Mouse (Mus musculus): Measurements from ENCODE around the gene Iqcd. TPM values are rescaled to one million over a fixed set of nuclear protein-coding genes. Genes with fewer than 3 reads are reported as not detected.

The Iqcd gene
- 2.4 and 2.6 TPM in 2 replicates for polyA plus RNA-seq (2015; fragmentation: Nextera tagmentation; extraction: Ambion mirVana)

DNA sequence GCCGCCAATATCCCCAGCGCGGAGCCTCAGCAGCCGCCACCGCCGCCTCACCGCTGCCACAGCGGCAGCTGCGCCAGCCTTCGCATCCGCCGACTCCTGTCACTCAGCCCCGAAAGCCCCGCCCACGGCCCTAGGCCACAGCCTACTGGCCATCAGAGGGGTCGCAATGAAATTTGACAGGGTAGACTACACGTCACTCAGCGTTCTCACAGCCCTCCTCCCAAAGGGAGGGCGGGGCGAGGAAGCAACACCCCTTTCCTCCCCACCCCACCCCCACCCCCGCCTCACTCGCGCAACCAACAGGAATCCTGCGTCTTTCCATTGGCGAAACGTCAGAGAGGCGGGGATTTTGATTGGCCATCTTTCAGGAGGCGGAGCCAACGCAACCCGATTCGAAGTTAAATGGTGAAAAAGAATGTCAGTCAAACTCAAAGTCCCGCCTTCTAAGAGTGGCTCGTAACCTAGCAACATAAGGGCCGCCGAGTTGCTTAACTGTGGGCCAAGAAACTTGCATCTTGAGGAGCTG is at the start of gene Iqcd, which contains the start of gene Tpcn1:
Gene Iqcd (plus strand): TSS at position 448 of the 526 bp plus-strand sequence.
Gene Tpcn1 (minus strand): TSS at position 105 of the 526 bp plus-strand sequence.
- Histone ChIP-seq H3K4me1 (replicated peaks) (peaks cover 41% of the 10 kb centered on the region), H3K36me3 (peaks cover 14% of the 10 kb centered on the region), H3K4me2 (peak within 1 kb of the TSS; percentile 82), H3K27ac (peak within 1 kb of the TSS; percentile 78), H3K4me3 (peak within 1 kb of the TSS; percentile 77), H3K27me3 (no peaks in the 10 kb centered on the region), H3K9ac (peak within 1 kb of the TSS; percentile 91), H3K9me3 (no peaks in the 10 kb centered on the region)
- peak; percentile 99 for ATAC-seq (ENCODE audit: low FRiP score)
- WGBS = under 1% methylated on average over 35 of the region's 35 CpGs

DNA sequence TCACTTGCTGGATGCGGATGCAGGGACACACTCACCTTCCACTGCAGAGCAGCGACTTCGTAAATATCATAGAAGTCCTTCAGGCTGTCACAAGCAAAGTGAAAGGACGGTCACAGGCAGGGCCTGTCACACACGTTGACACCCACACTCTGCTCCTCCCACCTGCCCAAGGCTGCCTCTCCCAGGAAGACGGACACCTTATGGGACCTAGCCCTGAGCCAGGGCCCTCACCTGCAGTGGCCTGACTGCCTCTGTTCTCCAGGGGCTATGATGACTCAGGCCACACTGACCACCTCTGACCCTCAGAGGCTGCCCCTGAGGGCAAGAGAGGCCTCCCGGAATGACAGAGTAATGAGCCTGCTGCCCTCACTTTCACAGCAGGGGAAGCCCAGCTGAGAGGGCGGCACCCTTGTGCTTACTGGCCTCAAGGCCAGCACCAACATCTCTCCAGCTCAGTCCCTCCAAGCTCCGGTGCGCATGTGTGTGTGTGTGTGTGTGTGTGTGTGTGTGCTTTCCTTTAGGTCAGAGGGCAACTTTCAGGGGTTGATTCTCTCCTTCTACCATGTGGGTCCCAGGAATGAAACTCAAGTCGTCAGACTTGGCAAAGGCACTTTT is 40.5 kb upstream of the Iqcd start:
- H3K4me1 ChIP-seq (replicated peaks) = no peaks in the 10 kb centered on the region
- peaks cover 61% of the 10 kb centered on the region for H3K36me3 ChIP-seq

DNA sequence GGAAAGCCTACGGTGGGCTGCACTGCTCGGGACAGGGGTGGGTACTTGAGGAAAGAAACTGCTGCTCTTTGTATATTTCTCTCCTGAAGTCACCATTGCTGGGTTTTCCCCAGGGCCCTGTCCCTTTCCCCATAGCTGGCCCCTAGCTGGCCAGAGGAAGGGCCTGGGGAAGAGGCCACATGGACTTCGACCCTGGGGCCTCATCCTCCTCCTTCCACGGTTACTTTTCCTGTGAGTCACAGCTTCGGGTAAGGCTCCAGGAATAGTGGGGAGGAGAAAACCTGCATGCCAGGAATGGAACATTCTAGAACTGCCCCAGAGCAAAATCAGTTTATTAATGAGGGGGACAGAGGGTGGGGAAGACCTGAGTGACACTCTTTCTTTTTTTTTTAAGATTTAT is 38.7 kb upstream of the Iqcd start:
- 0 out of 2 replicates have a peak, but pooled peaks have one; percentile 5 for ATAC-seq (ENCODE audit: low FRiP score)

More for the DNA sequence above, 40.5 kb upstream of the Iqcd start:
- Histone ChIP-seq H3K4me3 (no peak overlapping the region), H3K4me2 (no peak overlapping the region), H3K27me3 (no peaks in the 10 kb centered on the region), H3K27ac (no peak overlapping the region), H3K9me3 (no peaks in the 10 kb centered on the region), H3K9ac (no peak overlapping the region)
- 74% methylated on average over 11 of the region's 11 CpGs for WGBS
- no peak for ATAC-seq (ENCODE audit: low FRiP score)

DNA sequence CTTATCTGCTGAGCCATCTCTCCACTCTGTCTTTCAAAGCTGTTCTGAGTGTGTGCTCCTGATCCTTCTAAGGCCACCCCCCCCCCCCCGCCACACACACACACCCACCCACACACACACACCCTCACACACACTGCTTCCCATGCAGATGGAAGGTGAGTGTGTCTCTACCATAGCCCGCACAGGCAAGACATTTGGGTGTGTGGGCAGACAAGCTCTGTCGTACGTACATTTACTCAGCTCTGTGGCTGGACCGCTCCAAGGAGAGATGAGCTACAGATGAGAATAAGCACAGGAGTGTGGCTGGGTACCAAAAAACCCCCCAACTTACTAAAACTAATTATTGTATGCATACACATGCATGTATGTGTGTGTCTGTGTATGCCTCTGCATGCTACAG is 38.1 kb upstream of the Iqcd start:
- no peaks in the 10 kb centered on the region for H3K4me1 ChIP-seq (replicated peaks)
- peaks cover 69% of the 10 kb centered on the region for H3K36me3 ChIP-seq
- H3K4me3 ChIP-seq = no peak overlapping the region
- H3K9ac ChIP-seq = no peak overlapping the region
- H3K4me2 ChIP-seq = no peak overlapping the region
- H3K9me3 ChIP-seq = no peaks in the 10 kb centered on the region
- H3K27me3 ChIP-seq = no peaks in the 10 kb centered on the region
- ATAC-seq (ENCODE audit: low FRiP score) = no peak
- H3K27ac ChIP-seq = no peak overlapping the region
- WGBS = 96% methylated on average over 5 of the region's 5 CpGs

More for the DNA sequence above, 38.7 kb upstream of the Iqcd start:
- no peak overlapping the region for H3K9ac ChIP-seq
- 90% methylated on average over 5 of the region's 5 CpGs for WGBS
- no peaks in the 10 kb centered on the region for H3K9me3 ChIP-seq
- H3K27me3 ChIP-seq = no peaks in the 10 kb centered on the region
- no peak overlapping the region for H3K27ac ChIP-seq
- no peak overlapping the region for H3K4me3 ChIP-seq
- peaks cover 65% of the 10 kb centered on the region for H3K36me3 ChIP-seq
- no peaks in the 10 kb centered on the region for H3K4me1 ChIP-seq (replicated peaks)
- H3K4me2 ChIP-seq = no peak overlapping the region

DNA sequence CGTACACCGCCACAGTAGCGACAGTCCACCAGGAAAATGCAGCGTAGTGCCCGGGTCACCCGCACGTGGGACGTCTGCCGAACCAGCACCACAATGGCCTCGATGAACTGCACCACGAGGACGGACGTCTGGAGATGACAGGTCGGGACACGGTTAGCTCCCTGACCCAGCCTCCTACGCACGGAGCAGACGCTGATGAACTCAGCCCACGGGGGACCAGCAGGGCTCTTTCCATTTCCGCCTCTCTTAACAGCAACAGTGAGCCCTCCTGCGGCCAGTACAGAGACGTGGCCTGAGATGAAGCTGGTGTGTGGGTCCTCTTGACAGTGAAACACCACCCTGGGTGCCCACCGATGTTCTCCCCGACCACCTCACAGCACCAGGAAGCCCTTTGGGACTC is 32.9 kb upstream of the Iqcd start:
- Histone ChIP-seq H3K9me3 (no peaks in the 10 kb centered on the region), H3K9ac (no peak overlapping the region), H3K36me3 (peaks cover 53% of the 10 kb centered on the region), H3K4me1 (replicated peaks) (peaks cover 24% of the 10 kb centered on the region), H3K4me2 (no peak overlapping the region), H3K27ac (no peak overlapping the region), H3K27me3 (no peaks in the 10 kb centered on the region), H3K4me3 (no peak overlapping the region)
- ATAC-seq (ENCODE audit: low FRiP score) = no peak
- 83% methylated on average over 24 of the region's 24 CpGs for WGBS

DNA sequence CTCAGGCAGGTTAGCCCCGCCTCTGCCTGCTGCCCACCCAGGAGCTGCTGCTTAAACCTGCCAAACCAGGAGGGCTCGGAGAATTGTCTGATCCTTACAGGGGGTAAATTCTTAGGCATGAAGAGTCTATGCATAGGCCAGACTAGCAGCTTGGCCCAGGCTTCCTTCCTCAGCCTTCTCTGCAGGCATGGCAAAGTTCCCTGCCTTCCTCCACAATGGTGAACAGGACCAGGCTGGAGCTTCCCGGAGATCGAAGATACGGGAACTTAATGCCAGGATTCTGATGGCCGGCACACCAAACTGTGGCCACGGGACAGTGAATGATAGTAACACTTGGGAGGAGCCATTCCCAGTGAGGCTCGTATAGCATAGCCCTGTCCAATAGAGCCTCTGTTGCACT is 30.8 kb upstream of the Iqcd start:
- 75% methylated on average over 8 of the region's 8 CpGs for WGBS
- no peak overlapping the region for H3K9ac ChIP-seq
- no peak overlapping the region for H3K27ac ChIP-seq

DNA sequence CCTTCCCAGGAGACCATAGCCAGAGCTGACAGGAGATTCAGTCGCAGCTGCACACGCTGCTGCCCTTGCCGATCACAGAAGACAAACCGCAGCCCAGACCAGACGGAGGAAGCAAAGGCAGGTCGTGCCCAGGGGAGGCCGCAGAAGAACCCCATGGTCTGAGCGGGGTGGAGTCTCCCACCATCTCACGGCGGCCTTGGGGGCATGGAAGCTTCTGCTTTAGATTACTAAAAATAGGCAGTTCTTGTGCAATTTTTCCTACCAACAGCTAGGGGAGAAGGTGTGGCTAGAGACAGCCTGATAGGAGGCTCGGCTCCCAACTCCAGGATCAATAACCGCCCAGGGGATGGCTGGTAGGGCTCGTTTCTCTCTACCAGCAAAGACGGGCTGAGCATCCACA is 30.1 kb upstream of the Iqcd start:
- Histone ChIP-seq H3K4me2 (no peak overlapping the region), H3K27me3 (no peaks in the 10 kb centered on the region), H3K9ac (peak overlapping the region; percentile 46; the same call in 1 of the 2 replicates), H3K9me3 (no peaks in the 10 kb centered on the region), H3K27ac (no peak overlapping the region), H3K36me3 (peaks cover 25% of the 10 kb centered on the region), H3K4me3 (no peak overlapping the region), H3K4me1 (replicated peaks) (peaks cover 44% of the 10 kb centered on the region)
- WGBS = 66% methylated on average over 14 of the region's 14 CpGs
- ATAC-seq (ENCODE audit: low FRiP score) = no peak

More for the DNA sequence above, 30.8 kb upstream of the Iqcd start:
- ATAC-seq (ENCODE audit: low FRiP score) = no peak
- Histone ChIP-seq H3K4me3 (no peak overlapping the region), H3K9me3 (no peaks in the 10 kb centered on the region), H3K36me3 (peaks cover 32% of the 10 kb centered on the region), H3K4me1 (replicated peaks) (peaks cover 37% of the 10 kb centered on the region), H3K4me2 (no peak overlapping the region), H3K27me3 (no peaks in the 10 kb centered on the region)

DNA sequence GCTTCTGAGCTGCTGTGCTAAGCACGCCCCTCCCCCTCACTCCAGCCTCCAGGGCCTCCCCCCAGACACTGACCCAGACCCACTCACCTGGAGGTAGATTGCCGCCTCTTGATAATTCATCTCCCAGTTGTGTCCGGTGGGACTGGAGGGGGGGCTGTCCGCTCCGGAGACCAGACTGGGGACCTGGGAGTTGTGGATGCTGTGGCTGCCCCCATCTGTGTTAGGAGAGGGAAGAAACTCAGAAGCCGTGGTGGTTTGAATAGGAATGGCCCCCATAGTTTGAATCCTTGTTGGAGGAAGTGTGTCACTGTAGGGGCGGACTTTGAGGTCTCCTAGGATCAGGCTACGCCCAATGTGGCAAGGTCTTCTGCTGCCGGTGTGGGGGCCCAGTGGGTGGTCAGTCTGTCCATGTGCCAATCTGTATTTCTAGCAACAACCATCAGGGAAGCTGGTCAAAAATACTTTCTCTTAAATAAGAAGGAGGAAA is 28.6 kb upstream of the Iqcd start:
- peak overlapping the region; percentile 10; the same call in 1 of the 2 replicates for H3K4me2 ChIP-seq
- H3K4me3 ChIP-seq = no peak overlapping the region
- peak overlapping the region; percentile 44; the same call in 1 of the 2 replicates for H3K27ac ChIP-seq
- no peaks in the 10 kb centered on the region for H3K27me3 ChIP-seq
- H3K9ac ChIP-seq = 0 out of 2 replicates have a peak overlapping the region, but pooled peaks have one; percentile 13
- ATAC-seq (ENCODE audit: low FRiP score) = no peak
- no peaks in the 10 kb centered on the region for H3K9me3 ChIP-seq
- H3K36me3 ChIP-seq = peaks cover 13% of the 10 kb centered on the region
- peaks cover 55% of the 10 kb centered on the region for H3K4me1 ChIP-seq (replicated peaks)
- 59% methylated on average over 9 of the region's 9 CpGs for WGBS

DNA sequence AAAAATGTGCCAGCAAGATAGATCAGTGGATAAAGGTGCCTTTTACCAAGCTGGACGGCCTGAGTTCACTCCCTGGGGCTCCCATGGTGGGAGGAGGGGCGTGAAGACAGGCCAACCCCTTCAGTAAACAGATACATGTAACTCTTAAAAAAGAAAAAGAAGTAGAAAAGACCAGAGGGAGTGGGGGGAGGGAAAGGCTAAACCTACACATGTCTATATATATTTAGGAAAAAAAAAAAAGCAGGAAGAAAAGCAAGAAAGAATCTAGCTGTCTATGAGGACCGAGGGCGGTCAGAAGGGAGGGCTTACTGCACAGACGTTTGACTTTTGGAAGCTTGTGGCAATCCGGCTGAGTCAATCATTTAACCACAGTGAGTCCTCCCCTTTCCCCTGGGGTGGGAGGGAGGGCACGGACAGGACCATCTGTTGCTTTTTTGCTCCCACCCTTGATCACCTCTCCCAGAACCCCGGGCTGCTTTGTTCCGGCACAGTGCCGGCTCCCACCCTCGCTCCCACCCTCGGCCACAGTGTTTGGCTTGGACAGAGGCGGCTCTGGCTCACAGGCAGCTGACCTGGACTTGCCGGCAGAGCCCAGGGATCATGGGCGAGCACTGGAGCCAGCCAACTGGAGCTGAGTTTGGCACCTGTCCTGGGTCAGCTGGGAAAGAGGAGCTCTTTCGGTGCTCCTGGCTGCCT is 28.1 kb upstream of the Iqcd start:
- Histone ChIP-seq H3K36me3 (peaks cover 8% of the 10 kb centered on the region), H3K9me3 (no peaks in the 10 kb centered on the region), H3K4me1 (replicated peaks) (peaks cover 61% of the 10 kb centered on the region), H3K27ac (peak overlapping the region; percentile 74), H3K4me2 (peak overlapping the region; percentile 30; the same call in 1 of the 2 replicates), H3K9ac (peak overlapping the region; percentile 46; the same call in 1 of the 2 replicates), H3K4me3 (no peak overlapping the region), H3K27me3 (no peaks in the 10 kb centered on the region)
- 10% methylated on average over 16 of the region's 16 CpGs for WGBS
- ATAC-seq (ENCODE audit: low FRiP score) = 0 out of 2 replicates have a peak, but pooled peaks have one; percentile 33

DNA sequence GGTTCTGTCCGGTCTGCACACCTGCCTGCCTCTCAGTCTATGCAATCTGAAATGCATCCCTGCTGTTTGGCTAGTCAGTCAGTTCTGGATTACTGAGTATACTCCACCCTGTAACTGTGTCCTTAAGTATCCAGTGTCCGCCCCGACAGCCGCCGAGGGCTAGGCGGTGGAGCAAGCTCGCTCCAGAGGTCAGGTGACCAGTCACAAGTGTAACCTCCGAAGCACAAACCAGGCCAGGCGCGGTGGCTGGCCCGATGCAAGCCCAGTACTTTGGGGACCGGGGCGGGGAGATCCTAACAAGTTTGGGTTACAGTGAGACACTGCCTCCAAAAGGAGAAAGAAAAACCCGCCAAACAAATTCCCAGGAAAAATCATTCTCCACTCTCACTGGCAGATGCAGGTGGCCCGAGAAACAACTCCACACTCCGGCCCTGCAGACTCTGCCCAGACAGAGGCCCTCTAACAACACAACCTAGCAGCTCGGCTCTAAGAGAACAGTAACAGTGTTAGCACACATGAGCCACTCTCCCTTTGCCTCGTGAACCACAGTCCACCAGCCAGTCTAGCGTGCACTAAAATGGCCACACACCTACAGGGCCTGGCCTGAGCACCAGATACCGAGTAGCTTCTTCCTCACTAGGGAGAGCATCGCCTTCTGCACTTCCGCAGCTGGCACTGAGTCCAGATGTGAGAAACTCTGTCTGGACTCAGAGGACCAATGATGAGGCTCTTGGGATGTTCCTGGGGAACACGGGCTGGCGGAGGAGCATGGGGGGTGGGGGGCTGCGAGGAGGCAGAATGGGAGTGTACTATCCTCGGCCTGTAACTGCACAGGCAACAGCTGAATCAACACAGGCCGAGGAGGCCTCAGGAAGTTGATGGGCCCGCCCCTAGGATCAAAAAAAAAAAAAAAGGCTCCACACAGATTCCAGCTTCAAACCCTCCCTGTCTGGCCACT is 25.6 kb upstream of the Iqcd start:
- Histone ChIP-seq H3K4me3 (no peak overlapping the region), H3K36me3 (no peaks in the 10 kb centered on the region), H3K4me1 (replicated peaks) (peaks cover 86% of the 10 kb centered on the region), H3K27me3 (no peaks in the 10 kb centered on the region), H3K4me2 (no peak overlapping the region), H3K9me3 (no peaks in the 10 kb centered on the region), H3K9ac (peak overlapping the region; percentile 5; the same call in 1 of the 2 replicates), H3K27ac (peak overlapping the region; percentile 76)
- WGBS = 62% methylated on average over 28 of the region's 28 CpGs
- no peak for ATAC-seq (ENCODE audit: low FRiP score)

DNA sequence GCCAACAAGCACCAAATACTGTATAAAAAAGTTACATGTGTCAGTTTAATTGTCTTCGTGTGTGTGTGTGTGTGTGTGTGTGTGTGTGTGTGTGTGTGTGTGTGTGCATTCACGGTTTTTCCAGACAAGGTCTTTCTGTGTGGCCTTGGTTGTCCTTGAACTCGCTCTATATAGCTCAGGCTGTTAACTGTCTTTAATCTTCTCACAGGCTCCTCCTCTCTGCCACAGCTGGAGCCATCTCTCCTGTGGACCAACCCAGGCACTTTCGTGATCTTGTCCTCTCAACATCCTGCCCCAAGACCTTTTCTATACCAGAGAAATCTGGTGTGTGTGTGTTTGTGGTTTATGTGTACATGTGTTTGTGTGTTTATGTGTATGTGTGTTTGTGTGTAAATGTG is 24.9 kb upstream of the Iqcd start:
- H3K9ac ChIP-seq = no peak overlapping the region
- ATAC-seq (ENCODE audit: low FRiP score) = no peak
- no peaks in the 10 kb centered on the region for H3K36me3 ChIP-seq
- H3K27ac ChIP-seq = peak overlapping the region; percentile 31; the same call in 1 of the 2 replicates
- no peak overlapping the region for H3K4me3 ChIP-seq
- H3K4me2 ChIP-seq = no peak overlapping the region
- peaks cover 86% of the 10 kb centered on the region for H3K4me1 ChIP-seq (replicated peaks)
- H3K27me3 ChIP-seq = no peaks in the 10 kb centered on the region
- no peaks in the 10 kb centered on the region for H3K9me3 ChIP-seq
- 53% methylated on average over 4 of the region's 4 CpGs for WGBS
